Mouse (Mus musculus) layer of hippocampus, postnatal 25 days (tissue): Measurements from ENCODE around the gene Rfng. TPM values are rescaled to one million over a fixed set of nuclear protein-coding genes. Genes with fewer than 3 reads are reported as not detected.

Experiments used
- total RNA-seq, 2 experiments: library from RNA; stranded (reverse); gene quantifications; 2 replicates each; pipeline ENCODE4 v1.2.3; 2021

The Rfng gene
- total RNA-seq, 2 experiments from 2014 or later, result 68.8 to 74.1 TPM

Other genes starting within 250 kb of the Rfng start
- 10 to 100 TPM; 86.1 to 86.5 TPM for gene Mcrip1, start 234.5 kb downstream of the Rfng start, total RNA-seq
- not detected for gene Ppp1r27, start 233.1 kb downstream of the Rfng start, total RNA-seq
- gene P4hb, start 211.0 kb downstream of the Rfng start, total RNA-seq, result 100 to 1,000 TPM; 127 to 136 TPM
- gene Arhgdia, start 202.6 kb downstream of the Rfng start, total RNA-seq, result 100 to 1,000 TPM; 306 to 324 TPM
- 10 to 100 TPM; 61.7 to 67.4 TPM for gene Alyref, start 185.8 kb downstream of the Rfng start, total RNA-seq
- 100 to 1,000 TPM in 1 of 2 experiments, 10 to 100 TPM in 1; 87.2 to 109 TPM for gene Anapc11, start 185.8 kb downstream of the Rfng start, total RNA-seq
- 1 to 10 TPM; 2.1 to 2.9 TPM for gene Npb, start 175.7 kb downstream of the Rfng start, total RNA-seq
- gene Pcyt2, start 166.3 kb downstream of the Rfng start, total RNA-seq, result 100 to 1,000 TPM; 133 to 162 TPM
- gene Sirt7, start 159.0 kb downstream of the Rfng start, total RNA-seq, result 10 to 100 TPM; 36.1 to 42.4 TPM
- gene Mafg, start 150.6 kb downstream of the Rfng start, total RNA-seq, result 10 to 100 TPM; 68.9 to 83.2 TPM
- 1 to 10 TPM; 4.3 to 4.9 TPM for gene Pycr1, start 140.4 kb downstream of the Rfng start, total RNA-seq
- 1 to 10 TPM; 2.5 to 3.5 TPM for gene Myadml2, start 136.0 kb downstream of the Rfng start, total RNA-seq
- gene Notum, start 123.0 kb downstream of the Rfng start, total RNA-seq, result 1 to 10 TPM; 4.5 to 8.2 TPM
- 10 to 100 TPM; 50.0 to 55.7 TPM for gene Aspscr1, start 111.2 kb downstream of the Rfng start, total RNA-seq
- 10 to 100 TPM; 20.1 to 21.9 TPM for gene Cenpx, start 70.5 kb downstream of the Rfng start, total RNA-seq
- gene Lrrc45, start 70.3 kb downstream of the Rfng start, total RNA-seq, result 10 to 100 TPM; 47.0 to 65.2 TPM
- 10 to 100 TPM; 33.7 to 46.8 TPM for gene Rac3, start 62.7 kb downstream of the Rfng start, total RNA-seq
- 10 to 100 TPM; 12.4 to 12.9 TPM for gene Dcxr, start 56.9 kb downstream of the Rfng start, total RNA-seq
- 1 to 10 TPM; 1.5 to 1.6 TPM for gene Cbr2, start 52.1 kb downstream of the Rfng start, total RNA-seq
- gene Hmga1b, start 21.4 kb downstream of the Rfng start, total RNA-seq, result 10 to 100 TPM; 19.9 to 22.8 TPM
- 100 to 1,000 TPM; 147 to 153 TPM for gene Gps1, start 65 bp upstream of the Rfng start, total RNA-seq
- 10 to 100 TPM; 45.7 to 50.0 TPM for gene Dus1l, start 12.2 kb upstream of the Rfng start, total RNA-seq
- gene Fasn, start 40.3 kb upstream of the Rfng start, total RNA-seq, result 100 to 1,000 TPM; 191 to 198 TPM
- 1 to 10 TPM; 4.8 to 8.0 TPM for gene Ccdc57, start 148.7 kb upstream of the Rfng start, total RNA-seq
- gene Slc16a3, start 164.3 kb upstream of the Rfng start, total RNA-seq, result 1 to 10 TPM; 2.0 to 2.2 TPM
- gene Csnk1d, start 207.1 kb upstream of the Rfng start, total RNA-seq, result 100 to 1,000 TPM; 127 to 128 TPM